ENCODE assay signal across 9 mouse cellular contexts in genomic region chr6:39018805-39019204, GRCm38 (mm10).
DNase-seq lines count a peak whose midpoint lies in the region; ATAC-seq and TF ChIP-seq lines count a peak whose summit lies in the region.
"Had no signal": no experiment of that assay in that cellular context is flagged by ENCODE, and none has a peak within 500 bp of the region (broad histone marks: within the 10 kb centered on the region; RNA-seq: fewer than 3 reads in every experiment).

No protein-coding gene starts in this region.

- H3K4me1 ChIP-seq in intestine, postnatal 0 days (replicated peaks; ENCODE audit: control insufficient read depth, insufficient read depth, low read length), result 0 out of 2 replicates have a peak, but pooled peaks cover 2% of the 10 kb centered on the region
- H3K4me1 ChIP-seq in intestine, embryonic 15.5 days (replicated peaks), result no peaks in the 10 kb centered on the region; the same call in 1 of the 2 replicates
- no peaks in the 10 kb centered on the region for H3K4me1 ChIP-seq in bone marrow, adult 2 months (ENCODE audit: control insufficient read depth, insufficient read depth, low read length)
- H3K4me1 ChIP-seq: embryonic facial prominence, embryonic 15.5 days had no signal

- ATAC-seq in intestine, postnatal 0 days, result no peak
- ATAC-seq in intestine, embryonic 15.5 days, result no peak

- H3K9me3 ChIP-seq in intestine, postnatal 0 days (ENCODE audit: control insufficient read depth), result no peaks in the 10 kb centered on the region
- no peaks in the 10 kb centered on the region for H3K9me3 ChIP-seq in intestine, embryonic 15.5 days
- H3K9me3 ChIP-seq: embryonic facial prominence, embryonic 15.5 days had no signal

- WGBS in intestine, postnatal 0 days, result 79% methylated on average over 7 of the region's 7 CpGs
- 68% methylated on average over 7 of the region's 7 CpGs for WGBS in intestine, embryonic 15.5 days
- 86% methylated on average over 7 of the region's 7 CpGs for WGBS in bone marrow, adult 2 months

- H3K36me3 ChIP-seq in intestine, postnatal 0 days (ENCODE audit: control insufficient read depth, insufficient read depth), result no peaks in the 10 kb centered on the region
- no peaks in the 10 kb centered on the region for H3K36me3 ChIP-seq in intestine, embryonic 15.5 days
- H3K36me3 ChIP-seq: embryonic facial prominence, embryonic 15.5 days had no signal

- TF ChIP-seq CTCF in intestine, postnatal 0 days (IDR thresholded peaks at IDR 0.05; ENCODE audit: low read depth), result peak; percentile 59
- peak; percentile 54 for TF ChIP-seq CTCF in bone marrow, adult 2 months (IDR thresholded peaks at IDR 0.05; ENCODE audit: control insufficient read depth, insufficient read depth, low read length)

- no peak for TF ChIP-seq POLR2A in bone marrow, adult 2 months (IDR thresholded peaks at IDR 0.05; ENCODE audit: borderline replicate concordance, control insufficient read depth, low read depth, low read length)

- no peak overlapping the region for H3K9ac ChIP-seq in intestine, postnatal 0 days (ENCODE audit: low read depth, low read length)
- no peak overlapping the region for H3K9ac ChIP-seq in intestine, embryonic 15.5 days
- H3K9ac ChIP-seq: embryonic facial prominence, embryonic 15.5 days had no signal

- DNase-seq in spleen, adult 12 weeks (ENCODE audit: low spot score), result peak; percentile 53
- no peak for DNase-seq in spleen, adult 18-20 months
- peak; percentile 34 to 75 for DNase-seq in spleen, postnatal 4 days (ENCODE audit: low spot score in 2 of 2)
- no peak for DNase-seq in MN1 (ENCODE audit: low spot score)
- DNase-seq in urinary bladder, postnatal 4 days (ENCODE audit: low spot score in 2 of 2), result no peak

- H3K4me3 ChIP-seq in intestine, postnatal 0 days (ENCODE audit: low read depth, low read length), result no peak overlapping the region
- no peak overlapping the region for H3K4me3 ChIP-seq in intestine, embryonic 15.5 days (replicated peaks)
- H3K4me3 ChIP-seq in bone marrow, adult 2 months (replicated peaks; ENCODE audit: control insufficient read depth, low read depth, low read length), result no peak overlapping the region
- H3K4me3 ChIP-seq: embryonic facial prominence, embryonic 15.5 days had no signal

- no peak overlapping the region for H3K4me2 ChIP-seq in intestine, postnatal 0 days (replicated peaks; ENCODE audit: low read depth)
- no peak overlapping the region for H3K4me2 ChIP-seq in intestine, embryonic 15.5 days (replicated peaks)
- H3K4me2 ChIP-seq: embryonic facial prominence, embryonic 15.5 days had no signal

- H3K27ac ChIP-seq in intestine, postnatal 0 days (ENCODE audit: low read depth, low read length), result no peak overlapping the region
- no peak overlapping the region for H3K27ac ChIP-seq in intestine, embryonic 15.5 days
- H3K27ac ChIP-seq in bone marrow, adult 2 months (ENCODE audit: control insufficient read depth, insufficient read depth, low read depth, low read length, poor library complexity), result no peak overlapping the region
- H3K27ac ChIP-seq: embryonic facial prominence, embryonic 15.5 days had no signal

- H3K27me3 ChIP-seq in intestine, postnatal 0 days (replicated peaks; ENCODE audit: control insufficient read depth, insufficient read depth, low read length), result no peaks in the 10 kb centered on the region
- H3K27me3 ChIP-seq in intestine, embryonic 15.5 days (replicated peaks), result no peaks in the 10 kb centered on the region
- H3K27me3 ChIP-seq: embryonic facial prominence, embryonic 15.5 days had no signal

Comparison
In these comparisons a context has a peak if more than half of its experiments do, and no peak if none do; other contexts are left out.
1. DNase-seq: peak in spleen, adult 12 weeks (single experiment) and spleen, postnatal 4 days (2 of 2); none in spleen, adult 18-20 months (0 of 2), MN1 (single experiment) and urinary bladder, postnatal 4 days (0 of 2).